Mouse (Mus musculus) cerebellum, adult 8-10 months (tissue): Measurements from ENCODE around the gene Cercam.
"Not testable (repeated sequence)": the region's sequence is repeated elsewhere in the genome, so short reads cannot be mapped to it uniquely, and the experiment has no call there.

Experiments used
- DNase-seq: peaks from one replicate; pipeline ENCODE4 v3.0.0; 2022

Gene Cercam

DNA sequence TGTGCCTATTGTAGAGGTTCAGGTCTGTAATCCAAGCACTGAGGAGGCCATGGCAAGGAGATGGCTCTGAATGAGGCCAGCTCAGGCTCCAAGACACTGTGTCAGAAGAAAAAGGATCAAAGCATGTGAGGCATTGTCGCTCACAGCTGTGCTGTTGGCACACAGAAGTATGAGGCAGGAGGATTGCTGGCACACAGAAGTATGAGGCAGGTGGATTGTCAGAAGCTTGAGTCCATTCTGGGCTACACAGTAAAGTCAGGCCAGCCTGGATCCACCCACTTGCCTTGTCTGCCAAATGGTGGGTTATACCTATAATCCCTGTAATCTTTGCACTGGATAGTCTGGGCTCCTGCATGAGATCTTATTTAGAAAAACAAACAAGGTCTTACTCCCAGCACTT, 29.1 kb downstream of the Cercam start:
- DNase-seq = no peak

- DNase-seq = no peak
These were observed 33.2 kb downstream of the Cercam start for GRCm38 (mm10) chr2:29902194-29902593.

GRCm38 (mm10) chr2:29908171-29908570, 39.2 kb downstream of the Cercam start:
- not testable (repeated sequence) for DNase-seq

GRCm38 (mm10) chr2:29910042-29910441, 41.1 kb downstream of the Cercam start:
- DNase-seq = no peak

DNA sequence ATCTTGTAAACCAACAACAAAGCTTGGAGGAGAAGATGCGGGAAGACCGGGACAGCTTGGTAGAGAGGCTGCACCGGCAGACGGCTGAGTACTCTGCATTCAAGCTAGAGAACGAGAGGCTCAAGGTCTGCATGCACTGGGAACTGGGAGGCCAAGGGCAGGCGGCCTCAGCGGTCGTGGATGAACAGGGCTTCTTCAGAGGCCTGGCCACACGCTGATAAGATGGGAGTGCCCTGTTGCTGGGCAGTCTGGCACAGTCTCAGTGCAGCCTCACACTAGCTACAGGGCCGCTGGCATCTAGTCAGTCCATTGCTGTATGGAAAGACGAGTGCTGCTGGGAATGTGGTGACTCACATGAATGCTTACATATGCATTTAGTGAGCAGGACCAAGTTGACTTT, 48.7 kb downstream of the Cercam start:
- DNase-seq = no peak

GRCm38 (mm10) chr2:29922011-29922410, 53.0 kb downstream of the Cercam start:
- peak; percentile 39 for DNase-seq

GRCm38 (mm10) chr2:29926542-29926941, 57.6 kb downstream of the Cercam start:
- DNase-seq = no peak

DNA sequence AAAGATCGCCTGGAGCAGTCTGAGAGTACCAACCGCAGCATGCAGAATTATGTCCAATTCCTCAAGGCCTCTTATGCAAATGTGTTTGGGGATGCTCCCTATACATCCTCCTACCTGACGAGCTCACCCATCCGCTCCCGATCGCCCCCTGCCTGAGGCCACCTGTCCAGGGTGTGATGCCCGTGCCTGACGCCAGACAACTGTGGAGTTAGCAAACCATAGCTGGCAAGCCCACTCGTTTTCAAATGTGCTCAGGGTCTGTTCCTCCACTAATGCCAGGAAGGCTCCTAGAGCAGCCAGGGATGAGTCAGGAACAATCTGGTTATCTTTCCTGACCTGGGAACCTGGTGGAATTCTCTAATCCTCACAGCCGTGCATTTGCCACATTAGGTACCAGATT, 61.5 kb downstream of the Cercam start:
- peak; percentile 96 for DNase-seq

GRCm38 (mm10) chr2:29931194-29931593, 62.2 kb downstream of the Cercam start:
- DNase-seq = no peak
